Mouse (Mus musculus) MEL-GATA-1-ER (cell line): ENCODE results near the gene Akap13.

Experiments
- DNase-seq: peaks from one replicate; pipeline ENCODE4 v3.0.0-alpha.2; 2012; ENCODE audit warnings: low read depth; ENCODE audit errors: extremely low read depth

Gene Akap13

DNA sequence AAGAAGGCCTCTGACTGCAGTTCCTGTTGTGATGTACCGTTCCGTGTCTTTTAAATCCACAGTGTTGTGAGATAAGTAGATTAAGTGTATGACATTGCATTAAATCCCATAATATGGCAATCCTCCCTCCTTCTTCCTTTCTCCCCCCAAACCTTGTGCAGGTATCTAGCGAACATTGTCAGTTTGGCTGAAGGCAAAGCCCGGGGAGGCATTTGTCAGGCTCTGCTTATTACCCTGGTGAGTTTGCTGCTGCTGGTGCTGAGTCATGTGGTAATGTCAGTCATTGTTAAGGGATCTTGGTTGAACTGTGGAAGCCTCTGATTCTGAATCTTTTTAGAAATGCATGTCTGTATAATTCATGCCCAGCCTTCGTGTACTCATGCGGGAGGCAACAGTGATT is 60.1 kb downstream of the Akap13 start:
- DNase-seq, result no peak

DNA sequence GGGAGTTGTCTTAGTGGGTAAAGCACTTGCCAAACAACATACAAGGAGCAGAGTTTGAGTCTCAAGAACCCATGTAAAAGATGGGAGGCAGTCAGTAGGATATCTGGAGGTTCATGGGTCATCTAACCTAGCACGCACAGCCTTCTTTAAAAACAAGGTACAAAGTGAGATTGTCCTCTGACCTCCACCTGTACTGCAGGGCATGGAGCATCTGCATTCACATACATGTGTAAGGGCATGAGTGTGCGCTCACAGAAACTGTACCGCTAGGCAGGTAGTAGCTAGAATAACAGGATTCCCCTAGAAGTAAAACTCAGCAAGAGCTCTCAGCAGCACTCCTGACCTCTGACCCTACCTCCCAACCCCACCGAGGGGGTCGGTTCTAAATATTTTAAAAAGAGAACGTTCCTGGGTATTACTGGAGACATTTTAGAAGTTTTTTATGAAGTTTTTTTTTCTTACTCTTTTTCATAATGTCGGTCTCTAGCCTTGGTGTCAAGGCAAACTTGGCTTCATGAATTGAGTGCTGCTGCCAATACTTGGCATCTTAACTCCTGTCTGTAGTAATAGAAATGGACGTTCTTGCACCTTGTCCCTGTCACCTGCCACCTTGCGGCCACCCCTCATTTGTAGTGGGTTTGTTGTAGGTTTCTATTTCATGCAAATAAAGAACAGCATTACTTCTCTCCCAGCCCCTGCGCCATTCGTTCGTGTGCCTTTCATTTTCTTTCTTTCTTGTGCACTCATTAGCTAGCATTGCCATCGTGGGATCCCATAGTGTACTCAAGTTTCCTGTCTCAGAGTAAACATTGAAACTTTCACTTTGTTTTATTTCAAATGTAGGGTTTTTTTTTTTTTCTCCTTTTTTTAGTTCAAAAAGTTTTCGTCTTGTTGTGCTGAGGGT is 61.6 kb downstream of the Akap13 start:
- no peak for DNase-seq

DNA sequence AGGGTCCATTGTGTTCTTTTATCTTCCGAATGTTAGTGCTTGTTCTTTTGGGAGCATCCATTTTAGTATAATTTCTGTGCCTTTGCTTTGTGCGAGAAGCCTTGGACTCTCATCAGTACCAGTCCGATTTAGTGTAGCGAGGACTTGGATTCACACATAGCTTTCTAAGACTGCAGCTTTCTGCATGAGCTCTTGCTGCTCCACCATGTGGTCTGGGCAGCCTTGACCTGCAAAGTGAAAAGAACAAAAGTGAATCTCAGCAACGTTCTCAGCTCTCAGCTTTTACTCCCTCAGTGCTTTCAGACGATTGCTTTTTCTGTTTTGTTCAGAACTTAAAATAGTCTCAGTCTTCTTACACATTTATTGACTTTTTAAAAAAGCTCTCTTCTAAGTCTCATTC is 65.2 kb downstream of the Akap13 start:
- DNase-seq, result no peak

DNA sequence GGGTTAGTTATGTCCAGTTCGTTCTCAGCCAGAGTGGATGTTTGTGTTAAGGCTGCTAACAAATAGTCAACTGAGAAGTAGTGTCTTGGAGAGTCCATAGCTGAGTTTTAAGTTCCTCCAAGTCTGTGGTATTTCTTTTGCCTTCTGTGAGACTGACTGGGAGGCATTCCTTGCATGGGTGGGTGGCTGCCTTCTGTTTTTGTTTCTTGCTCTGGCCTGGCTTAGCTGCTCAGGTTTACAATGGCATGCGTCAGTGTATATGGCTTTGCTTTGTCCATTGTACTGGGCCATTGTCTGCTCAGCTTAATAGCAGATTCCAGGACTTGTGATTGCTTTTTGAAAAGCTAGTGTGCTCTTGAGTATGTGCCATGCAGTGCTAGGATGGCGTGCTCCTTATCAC is 65.9 kb downstream of the Akap13 start:
- no peak for DNase-seq

DNA sequence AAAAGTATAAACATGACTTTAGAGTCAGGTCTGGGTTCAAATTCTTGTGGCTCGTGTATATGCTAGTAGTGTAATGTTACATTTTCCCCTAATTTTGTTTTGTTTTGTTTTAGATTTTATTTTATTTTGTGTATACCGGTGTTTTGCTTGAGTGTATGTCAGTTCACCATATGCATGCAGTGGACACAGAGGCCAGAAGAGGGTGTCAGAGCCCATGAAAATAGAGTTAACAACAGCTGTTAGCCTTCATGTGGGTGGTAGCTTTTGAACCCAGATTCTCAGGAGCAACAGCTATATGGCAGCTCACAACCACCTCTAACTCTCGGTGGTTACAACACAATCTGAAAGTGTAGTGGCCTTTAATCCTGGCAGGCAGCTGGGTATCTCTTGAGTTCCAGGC is 66.9 kb downstream of the Akap13 start:
- no peak for DNase-seq

DNA sequence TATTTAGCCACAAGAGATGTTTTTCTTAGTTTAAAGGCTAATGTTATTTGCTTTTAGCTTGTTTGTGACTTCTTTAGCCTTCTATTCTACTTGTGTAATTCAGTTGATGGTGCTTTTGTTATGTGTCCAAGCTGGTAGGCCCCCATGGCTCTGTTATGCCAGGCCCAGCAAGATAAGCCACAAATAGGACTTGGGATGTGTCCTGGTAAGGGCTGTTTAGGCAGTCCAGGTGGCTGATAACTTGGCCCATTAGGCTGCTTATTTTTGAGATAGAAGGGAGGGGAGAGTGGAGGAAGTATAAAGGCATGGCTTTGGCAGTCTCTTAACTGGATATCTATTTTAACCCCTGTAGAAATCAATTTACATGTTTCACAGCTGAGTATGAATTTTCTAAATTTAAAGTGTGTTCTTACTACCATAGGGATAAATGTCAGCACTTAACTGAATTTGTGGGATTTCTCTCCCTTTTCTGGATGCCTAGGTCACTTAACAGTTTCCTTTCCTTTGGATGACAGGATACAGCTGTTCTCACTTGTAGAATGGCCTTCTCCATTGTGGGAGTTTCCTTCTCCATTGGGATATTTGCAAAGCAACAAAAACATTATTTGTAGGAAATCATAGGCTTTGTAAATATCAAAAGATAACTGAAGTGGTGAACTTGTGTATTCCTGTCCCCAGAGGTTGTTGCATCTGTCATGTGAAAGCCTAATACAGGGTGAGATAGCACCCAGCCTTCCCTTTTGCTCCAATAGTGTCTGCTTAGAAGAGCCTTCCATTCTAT is 69.6 kb downstream of the Akap13 start:
- no peak for DNase-seq

DNA sequence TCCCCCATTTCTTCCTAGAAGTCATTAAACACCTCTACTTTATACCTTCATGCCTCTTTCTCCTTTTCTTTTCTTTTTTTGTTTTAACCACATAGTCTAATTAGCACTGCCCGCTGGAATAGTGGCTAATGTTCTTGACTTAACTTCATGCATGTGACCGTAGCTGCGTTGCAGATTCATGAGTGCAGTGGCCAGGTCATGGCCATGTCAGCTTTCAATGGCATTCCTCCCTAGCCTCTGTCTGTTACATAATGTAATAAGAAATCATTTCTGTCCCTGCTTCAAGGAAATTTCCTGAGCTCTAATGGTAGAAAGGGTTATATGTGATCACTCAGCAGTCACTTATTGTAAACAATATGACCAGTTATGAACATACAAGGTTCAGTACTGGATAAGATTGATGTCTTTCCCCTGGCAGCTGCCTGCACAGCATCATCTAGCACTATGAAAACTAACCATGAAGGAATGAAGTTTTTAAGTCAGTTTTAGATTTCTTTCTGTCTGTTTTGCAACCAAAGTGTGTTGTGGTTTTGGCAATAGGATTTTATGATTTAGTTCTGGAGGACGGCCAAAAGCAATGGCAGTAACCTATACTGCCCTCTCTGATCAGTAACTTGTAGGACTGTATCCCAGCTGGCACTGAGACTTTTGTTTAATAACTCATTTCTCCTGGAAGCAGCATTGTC is 70.5 kb downstream of the Akap13 start:
- DNase-seq, result no peak

DNA sequence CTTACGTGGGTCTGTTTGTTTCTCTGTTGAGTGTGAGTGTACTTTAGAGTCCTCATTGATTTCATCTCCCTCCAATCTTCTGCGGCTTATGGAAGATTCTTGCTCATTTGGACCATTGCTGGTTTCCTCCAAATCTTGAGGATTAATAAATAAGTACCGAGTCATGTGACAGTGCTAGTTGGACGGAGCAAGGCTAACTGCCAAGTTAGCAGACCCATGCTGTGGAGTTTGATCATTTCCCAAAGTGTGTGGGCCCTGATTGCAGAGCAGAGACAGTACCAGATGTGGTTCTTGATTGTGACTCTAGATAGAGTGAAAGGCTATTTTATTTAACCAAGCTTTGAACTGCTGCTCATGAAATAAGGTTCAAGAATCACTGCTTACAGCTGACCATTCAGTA is 73.4 kb downstream of the Akap13 start:
- no peak for DNase-seq

DNA sequence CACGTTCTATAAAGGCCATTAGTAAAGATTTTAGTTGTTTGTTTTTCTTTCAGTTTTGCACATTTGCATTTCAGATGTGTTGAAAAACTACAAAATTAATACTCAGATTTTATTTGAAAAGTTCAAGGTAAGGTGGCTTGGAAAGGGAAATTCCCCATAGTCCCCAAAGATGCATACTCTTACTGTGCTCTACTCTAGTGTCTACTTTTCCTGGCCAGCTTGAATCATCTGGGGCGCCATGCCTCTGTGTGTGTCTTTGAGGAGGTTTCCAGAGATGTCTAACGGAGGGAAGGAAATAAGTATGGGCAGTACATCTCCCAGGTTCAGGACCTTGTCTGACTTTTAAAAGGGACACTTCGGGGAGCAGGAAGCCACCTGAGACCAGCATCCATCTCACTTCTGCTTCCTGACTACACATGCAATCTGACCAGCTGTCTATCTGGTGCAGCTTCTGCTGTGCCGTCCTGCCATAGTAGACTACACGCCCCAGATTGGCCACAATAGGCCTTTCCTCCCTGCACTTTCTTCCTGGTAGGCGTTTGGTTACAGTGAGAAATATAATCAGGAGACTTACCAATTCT is 74.6 kb downstream of the Akap13 start:
- DNase-seq, result no peak

DNA sequence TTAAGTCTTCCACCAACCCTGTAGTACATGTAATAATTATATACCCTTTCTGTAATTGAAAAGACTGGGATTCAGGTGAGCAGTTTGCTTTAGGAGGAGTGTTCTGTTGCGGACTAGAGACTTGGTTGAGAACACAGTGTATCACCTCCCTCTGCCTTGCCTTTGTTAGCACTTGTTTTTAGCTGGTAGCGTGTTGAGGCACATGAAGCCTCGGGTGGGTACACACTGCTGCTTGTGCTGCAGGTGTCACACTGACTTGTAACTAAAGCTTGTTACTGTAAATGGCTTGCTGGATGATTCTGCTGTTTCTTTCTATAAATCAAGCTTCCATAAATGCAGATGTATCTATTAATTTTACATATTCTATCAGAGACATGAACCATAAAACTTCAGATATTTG is 75.3 kb downstream of the Akap13 start:
- no peak for DNase-seq

DNA sequence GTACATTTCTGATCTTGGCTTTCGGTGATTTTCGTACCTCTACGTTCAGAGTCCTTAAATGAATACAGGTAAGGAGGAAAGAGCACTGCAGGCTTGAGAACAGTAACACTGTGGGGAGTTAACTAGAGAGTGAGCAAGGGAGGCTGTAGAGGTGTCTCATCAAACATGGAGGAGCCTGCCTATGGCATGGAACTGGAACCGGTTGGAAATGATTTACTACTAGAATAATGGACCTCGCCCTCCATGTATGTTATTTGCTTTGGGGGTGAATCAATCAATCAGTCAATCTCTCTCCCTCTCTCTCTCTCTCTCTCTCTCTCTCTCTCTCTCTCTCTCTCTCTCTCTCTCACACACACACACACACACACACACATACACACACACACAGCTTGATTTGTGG is 77.7 kb downstream of the Akap13 start:
- DNase-seq, result no peak

DNA sequence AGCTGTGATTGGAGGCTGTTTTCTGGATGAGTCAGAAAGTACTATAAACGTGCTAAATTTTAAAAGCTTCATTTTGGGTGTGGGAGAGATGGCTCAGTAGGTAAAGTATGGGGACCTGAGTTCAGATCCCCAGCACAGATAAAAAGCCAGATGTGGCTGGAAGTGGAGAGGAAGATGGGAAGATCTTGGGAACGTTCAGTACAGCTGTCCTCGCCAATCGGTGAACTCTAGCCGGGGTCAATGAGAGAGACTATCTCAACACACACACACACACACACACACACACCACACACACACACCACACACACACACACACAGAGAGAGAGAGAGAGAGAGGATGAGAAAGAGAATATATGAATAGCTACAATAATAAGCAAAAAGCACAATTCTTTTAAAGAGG is 81.0 kb downstream of the Akap13 start:
- DNase-seq, result no peak

DNA sequence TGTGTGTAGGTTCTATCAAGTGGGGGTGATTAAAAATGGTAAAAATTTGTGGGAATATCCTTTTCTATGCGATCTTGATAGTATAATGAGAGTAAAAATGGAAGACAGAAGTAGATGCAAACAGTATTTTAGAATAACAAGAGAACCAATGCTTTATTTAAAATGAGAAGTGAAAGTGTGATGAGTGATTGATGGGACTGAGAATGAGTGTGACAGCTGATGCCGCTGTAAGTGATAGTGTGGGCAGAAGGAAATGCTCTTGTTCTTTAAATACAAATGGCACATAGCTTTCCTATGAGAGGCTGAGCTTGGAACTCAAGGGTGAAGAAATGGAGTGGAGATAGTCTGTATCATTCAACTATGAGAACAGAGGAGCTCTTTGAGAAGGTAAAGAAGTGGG is 82.2 kb downstream of the Akap13 start:
- no peak for DNase-seq

DNA sequence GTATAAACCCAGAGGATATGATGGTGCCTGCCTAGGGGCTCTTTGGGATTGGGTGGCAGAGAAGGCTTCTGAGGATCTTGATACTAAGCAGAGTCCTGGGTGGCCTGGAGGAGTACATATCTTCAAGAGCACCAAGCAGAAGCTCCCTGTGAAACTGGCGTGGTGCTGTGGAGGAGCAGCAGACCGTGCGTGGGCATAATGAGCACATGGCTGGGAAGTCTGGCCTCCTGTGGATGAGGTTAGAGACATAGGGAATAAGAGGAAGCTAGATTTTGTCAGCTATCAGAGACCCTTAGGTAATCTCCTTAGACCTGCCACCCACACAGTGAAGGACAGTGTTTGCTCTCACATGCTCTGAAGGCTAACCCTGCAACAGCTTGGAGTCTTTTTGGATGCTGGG is 83.2 kb downstream of the Akap13 start:
- DNase-seq, result no peak

DNA sequence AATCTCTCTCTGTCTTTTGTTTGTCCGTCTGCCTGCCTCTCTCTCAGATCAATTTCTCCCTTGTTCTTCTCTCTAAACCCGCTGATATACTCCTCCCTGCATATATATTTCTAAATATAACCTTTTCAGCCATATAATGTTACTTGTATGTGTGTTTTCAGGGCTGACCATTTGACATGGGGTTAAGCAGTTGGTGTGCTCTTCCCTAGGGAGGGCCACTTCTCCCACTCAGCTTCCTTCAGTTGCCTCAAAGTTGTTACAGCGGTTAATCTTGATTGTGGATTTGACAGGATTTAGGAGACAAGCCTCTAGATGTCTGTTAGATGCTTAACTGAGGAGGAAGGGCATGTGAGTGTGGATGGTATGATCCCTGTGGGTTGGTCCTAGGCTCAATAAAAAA is 83.8 kb downstream of the Akap13 start:
- DNase-seq, result no peak

DNA sequence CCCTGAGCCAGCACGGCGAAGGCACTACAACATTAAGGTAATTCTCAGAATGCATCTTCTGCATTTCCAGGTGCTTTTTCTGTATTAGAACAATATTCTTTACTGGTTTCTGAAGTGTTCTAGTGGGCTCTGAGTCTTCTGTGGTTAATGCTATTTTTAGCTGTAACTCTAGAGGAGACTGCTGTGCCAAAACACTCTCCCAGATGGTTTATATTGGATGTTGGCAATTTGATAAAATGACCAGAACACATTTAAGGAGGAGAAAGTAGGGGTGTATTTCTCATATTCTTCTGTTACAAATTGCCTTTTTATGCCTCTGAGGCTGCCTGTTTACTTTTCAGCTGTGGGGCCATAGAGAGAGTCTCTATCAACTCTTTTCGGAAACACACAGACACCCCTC is 94.5 kb downstream of the Akap13 start:
- no peak for DNase-seq

DNA sequence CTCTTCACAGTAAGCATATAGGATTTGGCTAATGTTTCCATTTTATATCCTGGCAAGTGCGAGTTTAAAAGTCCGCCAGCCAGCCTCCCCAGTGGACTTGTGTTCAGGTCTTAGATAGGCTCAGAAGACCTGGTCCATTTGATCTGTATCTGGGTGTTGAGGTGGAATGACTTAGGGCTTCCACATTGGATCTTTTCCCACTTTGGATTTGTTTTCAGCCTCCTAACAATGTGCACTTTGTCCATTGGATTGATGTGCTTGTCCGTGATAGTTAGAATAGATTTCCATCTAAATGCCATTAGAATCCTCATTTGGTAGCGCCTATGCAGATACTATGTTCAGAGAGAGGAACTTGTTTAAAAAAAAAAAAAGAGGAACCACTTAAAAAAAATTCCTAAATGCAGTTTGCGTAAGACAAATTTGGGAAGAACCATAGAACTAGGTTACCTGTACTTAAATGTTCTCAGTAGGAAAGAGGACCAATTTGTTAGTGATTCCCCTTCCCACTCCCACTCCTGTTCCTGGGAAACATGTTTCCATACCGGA is 95.5 kb downstream of the Akap13 start:
- DNase-seq, result no peak

DNA sequence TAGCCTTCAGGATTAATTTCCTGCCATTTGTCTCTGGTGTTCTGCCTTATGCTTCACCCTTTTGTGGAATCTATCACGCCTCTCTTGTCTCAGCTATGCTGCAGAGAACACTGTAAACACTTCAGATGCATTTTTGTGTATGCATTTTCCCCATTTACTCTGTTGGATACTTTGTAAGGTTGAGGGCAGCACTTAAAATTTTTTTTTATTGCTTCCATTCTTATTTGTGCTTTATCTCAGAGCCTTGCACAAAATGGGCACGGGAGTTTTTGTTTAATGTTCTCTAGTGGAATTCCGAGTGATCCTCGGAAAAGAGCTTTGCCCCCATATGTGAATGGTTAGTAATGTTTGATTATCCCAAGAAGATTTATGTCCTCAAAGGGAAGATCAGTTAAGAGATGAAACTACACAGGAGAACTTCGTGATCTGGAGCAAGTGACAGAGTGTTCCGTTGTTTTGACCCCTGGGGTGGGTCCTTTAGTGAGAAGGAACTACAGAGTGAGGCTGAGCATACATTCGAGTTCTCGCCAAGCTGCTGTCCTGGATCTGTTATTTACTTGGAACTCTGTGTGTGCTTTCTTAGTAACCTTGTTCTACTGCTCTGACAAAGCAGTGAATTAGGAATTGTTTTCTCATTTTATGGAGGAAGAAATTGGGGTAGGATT is 97.8 kb downstream of the Akap13 start:
- DNase-seq, result no peak

DNA sequence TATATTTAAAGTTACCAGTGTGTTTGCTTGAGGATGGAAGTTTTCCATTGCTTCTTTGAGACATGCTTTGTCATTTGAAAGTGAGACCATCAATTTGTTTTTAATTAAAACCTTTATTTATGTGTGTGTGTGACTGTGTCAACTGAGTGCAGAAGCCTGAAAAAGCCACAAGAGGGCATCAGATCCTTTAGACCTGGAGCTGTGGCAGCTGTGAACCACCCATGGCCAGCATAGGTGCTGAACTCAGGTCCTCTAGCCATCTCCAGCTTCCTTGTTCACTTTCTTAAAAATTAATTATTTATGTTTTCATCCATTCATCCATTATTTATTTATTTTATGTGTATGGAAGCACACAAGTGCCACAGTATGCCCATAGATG is 98.3 kb downstream of the Akap13 start:
- DNase-seq, result no peak

DNA sequence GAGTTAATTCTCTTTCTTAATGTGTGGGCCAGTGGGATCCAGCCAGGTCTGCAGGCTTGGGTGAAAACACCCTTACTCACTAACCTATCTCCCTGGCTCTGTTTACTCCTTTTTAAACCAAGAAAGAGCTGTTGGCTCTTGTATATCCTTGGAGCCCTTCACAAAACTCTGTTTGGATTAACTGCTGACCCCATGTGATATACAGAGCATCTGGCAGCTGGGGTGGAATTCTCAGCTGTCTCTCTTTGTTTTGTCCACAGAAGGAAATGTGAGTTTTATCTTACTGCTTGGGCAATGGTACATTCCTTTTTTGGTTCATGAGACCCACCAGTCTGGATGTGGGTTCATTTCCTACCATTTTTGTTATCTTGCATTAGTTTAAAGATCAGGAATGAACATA is 98.7 kb downstream of the Akap13 start:
- DNase-seq, result no peak

DNA sequence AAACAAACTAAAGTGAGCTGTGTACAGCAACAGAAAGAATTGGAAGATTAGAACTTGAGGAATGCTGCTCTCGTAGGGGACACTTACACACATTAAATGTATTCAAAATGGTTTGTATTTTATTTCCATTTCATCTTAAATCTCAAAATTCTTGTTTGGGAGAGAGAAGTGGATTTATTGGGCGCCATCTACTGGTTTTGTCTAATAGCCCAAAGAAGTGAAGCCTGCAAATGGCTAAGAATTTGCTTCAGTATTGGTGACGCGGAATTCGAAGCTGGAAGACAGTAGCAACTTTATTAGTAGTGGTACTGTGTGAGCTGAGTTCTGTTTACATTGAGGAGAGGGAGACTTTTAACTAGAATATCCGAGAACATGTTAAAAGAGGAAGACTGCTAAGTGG is 100.6 kb downstream of the Akap13 start:
- DNase-seq, result no peak
